Mouse (Mus musculus): ENCODE data around the gene Pdcd2. TPM values are rescaled to one million over a fixed set of nuclear protein-coding genes. Genes with fewer than 3 reads are reported as not detected.

The Pdcd2 gene
- total and polyA plus RNA-seq, 3 experiments: 9.2 to 16.4 (median 13.9) TPM

GRCm38 (mm10) chr17:15535943-15536342 lies 8.8 kb upstream of the Pdcd2 start:
- Histone ChIP-seq H3K9ac (ENCODE audit: low read depth, low read length) (no peak overlapping the region), H3K27ac (no peak overlapping the region), H3K27me3 (ENCODE audit: control insufficient read depth, insufficient read depth, low read length) (peaks cover 3% of the 10 kb centered on the region; the same call in 1 of the 2 replicates), H3K4me3 (peak overlapping the region; percentile 43), H3K4me1 (ENCODE audit: control insufficient read depth, insufficient read depth, low read length) (no peaks in the 10 kb centered on the region), H3K79me2 (replicated peaks; ENCODE audit: control insufficient read depth, insufficient read depth, low read length) (no peaks in the 10 kb centered on the region), H3K36me3 (ENCODE audit: control insufficient read depth, insufficient read depth, low read length) (no peaks in the 10 kb centered on the region)
- no peak for DNase-seq
- intact Hi-C loops (cut with DNase I): no loop called here
- WGBS: 19% methylated on average over 8 of the region's 8 CpGs
- TF ChIP-seq CTCF (IDR thresholded peaks at IDR 0.05): no peak
- TF ChIP-seq POLR2A (IDR thresholded peaks at IDR 0.05; ENCODE audit: insufficient read depth, low read depth, low read length): no peak
- no peak for TF ChIP-seq EP300 (IDR thresholded peaks at IDR 0.05; ENCODE audit: insufficient read depth, low read depth, low read length)

- no peak for DNase-seq
- no peak overlapping the region for H3K27ac ChIP-seq
- WGBS: 61% methylated on average over 11 of the region's 11 CpGs
- intact Hi-C loops (cut with DNase I): no loop called here
- H3K4me3 ChIP-seq: no peak overlapping the region
- H3K4me1 ChIP-seq (ENCODE audit: control insufficient read depth, insufficient read depth, low read length): no peaks in the 10 kb centered on the region
- no peak overlapping the region for H3K9ac ChIP-seq (ENCODE audit: low read depth, low read length)
- peaks cover 3% of the 10 kb centered on the region; the same call in 1 of the 2 replicates for H3K27me3 ChIP-seq (ENCODE audit: control insufficient read depth, insufficient read depth, low read length)
- H3K79me2 ChIP-seq (replicated peaks; ENCODE audit: control insufficient read depth, insufficient read depth, low read length): no peaks in the 10 kb centered on the region
- no peak for TF ChIP-seq POLR2A (IDR thresholded peaks at IDR 0.05; ENCODE audit: insufficient read depth, low read depth, low read length)
- TF ChIP-seq CTCF (IDR thresholded peaks at IDR 0.05): no peak
- TF ChIP-seq EP300 (IDR thresholded peaks at IDR 0.05; ENCODE audit: insufficient read depth, low read depth, low read length): no peak
- no peaks in the 10 kb centered on the region for H3K36me3 ChIP-seq (ENCODE audit: control insufficient read depth, insufficient read depth, low read length)
Measured at GRCm38 (mm10) chr17:15535162-15535800, 8.2 kb upstream of the Pdcd2 start.

GRCm38 (mm10) chr17:15530141-15530540 lies 3.0 kb upstream of the Pdcd2 start:
- Histone ChIP-seq H3K4me1 (ENCODE audit: control insufficient read depth, insufficient read depth, low read length) (peaks cover 4% of the 10 kb centered on the region), H3K4me3 (no peak overlapping the region), H3K27me3 (ENCODE audit: control insufficient read depth, insufficient read depth, low read length) (no peaks in the 10 kb centered on the region), H3K27ac (no peak overlapping the region), H3K9ac (ENCODE audit: low read depth, low read length) (no peak overlapping the region), H3K36me3 (ENCODE audit: control insufficient read depth, insufficient read depth, low read length) (peaks cover 2% of the 10 kb centered on the region; the same call in 1 of the 2 replicates), H3K79me2 (replicated peaks; ENCODE audit: control insufficient read depth, insufficient read depth, low read length) (no peaks in the 10 kb centered on the region)
- no peak for DNase-seq
- TF ChIP-seq EP300 (IDR thresholded peaks at IDR 0.05; ENCODE audit: insufficient read depth, low read depth, low read length): no peak
- peak; percentile 56 for TF ChIP-seq CTCF (IDR thresholded peaks at IDR 0.05)
- WGBS: 20% methylated on average over 5 of the region's 5 CpGs
- intact Hi-C loops (cut with DNase I): no loop called here

GRCm38 (mm10) chr17:15528887-15529286 lies 1.8 kb upstream of the Pdcd2 start:
- no peak overlapping the region for H3K4me3 ChIP-seq
- H3K79me2 ChIP-seq (replicated peaks; ENCODE audit: control insufficient read depth, insufficient read depth, low read length): no peaks in the 10 kb centered on the region
- 77% methylated on average over 2 of the region's 2 CpGs for WGBS
- peaks cover 4% of the 10 kb centered on the region for H3K4me1 ChIP-seq (ENCODE audit: control insufficient read depth, insufficient read depth, low read length)
- H3K36me3 ChIP-seq (ENCODE audit: control insufficient read depth, insufficient read depth, low read length): peaks cover 2% of the 10 kb centered on the region
- no peaks in the 10 kb centered on the region for H3K27me3 ChIP-seq (ENCODE audit: control insufficient read depth, insufficient read depth, low read length)
- intact Hi-C loops (cut with DNase I): no loop called here
- no peak for TF ChIP-seq POLR2A (IDR thresholded peaks at IDR 0.05; ENCODE audit: insufficient read depth, low read depth, low read length)
- TF ChIP-seq EP300 (IDR thresholded peaks at IDR 0.05; ENCODE audit: insufficient read depth, low read depth, low read length): no peak
- no peak for TF ChIP-seq CTCF (IDR thresholded peaks at IDR 0.05)
- H3K27ac ChIP-seq: no peak overlapping the region
- no peak overlapping the region for H3K9ac ChIP-seq (ENCODE audit: low read depth, low read length)
- no peak for DNase-seq

- Histone ChIP-seq H3K4me3 (peak overlapping the region; percentile 65), H3K79me2 (replicated peaks; ENCODE audit: control insufficient read depth, insufficient read depth, low read length) (no peaks in the 10 kb centered on the region), H3K27ac (peak overlapping the region; percentile 88), H3K27me3 (ENCODE audit: control insufficient read depth, insufficient read depth, low read length) (no peaks in the 10 kb centered on the region), H3K9ac (ENCODE audit: low read depth, low read length) (no peak overlapping the region), H3K4me1 (ENCODE audit: control insufficient read depth, insufficient read depth, low read length) (peaks cover 4% of the 10 kb centered on the region), H3K36me3 (ENCODE audit: control insufficient read depth, insufficient read depth, low read length) (peaks cover 2% of the 10 kb centered on the region)
- no peak for DNase-seq
- WGBS: 38% methylated on average over 3 of the region's 3 CpGs
- TF ChIP-seq CTCF (IDR thresholded peaks at IDR 0.05) (no peak), POLR2A (IDR thresholded peaks at IDR 0.05; ENCODE audit: insufficient read depth, low read depth, low read length) (no peak), EP300 (IDR thresholded peaks at IDR 0.05; ENCODE audit: insufficient read depth, low read depth, low read length) (no peak)
- intact Hi-C loops (cut with DNase I): loop anchor here (1.0 to 2.0 kb wide), 2 partner anchors 29 to 37 kb away; partner anchors contain the start of gene Prdm9
Measured at GRCm38 (mm10) chr17:15527811-15528136, 673 bp upstream of the Pdcd2 start.

- WGBS: 33% methylated on average over 10 of the region's 10 CpGs
- H3K36me3 ChIP-seq (ENCODE audit: control insufficient read depth, insufficient read depth, low read length): peaks cover 8% of the 10 kb centered on the region
- no peak for DNase-seq
- TF ChIP-seq POLR2A (IDR thresholded peaks at IDR 0.05; ENCODE audit: insufficient read depth, low read depth, low read length) (no peak), CTCF (IDR thresholded peaks at IDR 0.05) (no peak), EP300 (IDR thresholded peaks at IDR 0.05; ENCODE audit: insufficient read depth, low read depth, low read length) (no peak)
- H3K27ac ChIP-seq: no peak overlapping the region; the same call in 1 of the 2 replicates
- H3K9ac ChIP-seq (ENCODE audit: low read depth, low read length): no peak overlapping the region
- H3K79me2 ChIP-seq (replicated peaks; ENCODE audit: control insufficient read depth, insufficient read depth, low read length): no peaks in the 10 kb centered on the region
- H3K27me3 ChIP-seq (ENCODE audit: control insufficient read depth, insufficient read depth, low read length): no peaks in the 10 kb centered on the region
- H3K4me3 ChIP-seq: peak overlapping the region; percentile 65
- peaks cover 4% of the 10 kb centered on the region for H3K4me1 ChIP-seq (ENCODE audit: control insufficient read depth, insufficient read depth, low read length)
- intact Hi-C loops (cut with DNase I): loop anchor here (2.0 kb wide), 1 partner anchor 38 kb away; the partner anchor contains the start of gene Prdm9
Measured at GRCm38 (mm10) chr17:15526304-15526703, 797 bp downstream of the Pdcd2 start.

All from heart, adult 2 months (tissue).